Mouse (Mus musculus) CH12F3 (cell line): ENCODE data around the gene Mecom.

ENCODE experiments used
- in situ Hi-C: fragments of 300-500 bp; cut with MboI; formaldehyde crosslinking; loops from 2 replicates; pipeline ENCODE4 v1.14.3; 2020; ENCODE audit warnings: low sequenced_read_pairs

Gene Mecom

GRCm38 (mm10) chr3:30219190-30219884 lies 328.5 kb downstream of the Mecom start:
- in situ Hi-C loops, result no loop called here

GRCm38 (mm10) chr3:30214607-30215006 lies 333.2 kb downstream of the Mecom start:
- in situ Hi-C loops, result no loop called here

- in situ Hi-C loops, result no loop called here
Measured at GRCm38 (mm10) chr3:30213540-30214170, 334.2 kb downstream of the Mecom start.

- in situ Hi-C loops, result no loop called here
Measured at GRCm38 (mm10) chr3:30212802-30213201, 335.0 kb downstream of the Mecom start.

GRCm38 (mm10) chr3:30209131-30209530 lies 338.7 kb downstream of the Mecom start:
- in situ Hi-C loops, result no loop called here

GRCm38 (mm10) chr3:30207886-30208285 lies 339.9 kb downstream of the Mecom start:
- in situ Hi-C loops, result no loop called here

- in situ Hi-C loops, result no loop called here
Measured at GRCm38 (mm10) chr3:30207431-30207830, 340.4 kb downstream of the Mecom start.

- in situ Hi-C loops, result no loop called here
Measured at GRCm38 (mm10) chr3:30206123-30206522, 341.7 kb downstream of the Mecom start.

GRCm38 (mm10) chr3:30203764-30204163 lies 344.0 kb downstream of the Mecom start:
- in situ Hi-C loops, result no loop called here

- in situ Hi-C loops, result no loop called here
Measured at GRCm38 (mm10) chr3:30198854-30199253, 349.0 kb downstream of the Mecom start.

- in situ Hi-C loops, result no loop called here
Measured at GRCm38 (mm10) chr3:30198227-30198626, 349.6 kb downstream of the Mecom start.

GRCm38 (mm10) chr3:30195186-30195585 lies 352.6 kb downstream of the Mecom start:
- in situ Hi-C loops, result no loop called here

- in situ Hi-C loops, result no loop called here
Measured at GRCm38 (mm10) chr3:30192294-30193007, 355.4 kb downstream of the Mecom start.

GRCm38 (mm10) chr3:30189325-30189724 lies 358.5 kb downstream of the Mecom start:
- in situ Hi-C loops, result no loop called here

- in situ Hi-C loops, result no loop called here
Measured at GRCm38 (mm10) chr3:30187812-30188469, 359.9 kb downstream of the Mecom start.

- in situ Hi-C loops, result no loop called here
Measured at GRCm38 (mm10) chr3:30181807-30182481, 365.9 kb downstream of the Mecom start.

- in situ Hi-C loops, result no loop called here
Measured at GRCm38 (mm10) chr3:30176615-30177014, 371.2 kb downstream of the Mecom start.

- in situ Hi-C loops, result no loop called here
Measured at GRCm38 (mm10) chr3:30173812-30174211, 374.0 kb downstream of the Mecom start.

GRCm38 (mm10) chr3:30168396-30169186 lies 379.2 kb downstream of the Mecom start:
- in situ Hi-C loops, result no loop called here

GRCm38 (mm10) chr3:30167027-30167426 lies 380.8 kb downstream of the Mecom start:
- in situ Hi-C loops, result no loop called here
